Mouse (Mus musculus) c-Kit-positive CD71-positive TER-119-negative erythroid progenitor cells, embryonic 14.5 days (primary cell): ENCODE results near the gene AL731706.1.

ENCODE experiments used
- DNase-seq: peaks from one replicate; pipeline ENCODE4 v3.0.0-alpha.2; 2013; ENCODE audit warnings: low read depth

AL731706.1 gene

GRCm38 (mm10) chr2:136891068-136891950 is at the start of gene AL731706.1, which contains the start of the genes Slx4ip and Mkks:
AL731706.1 (minus strand) TSS chr2:136891389.
Slx4ip (plus strand) TSS chr2:136891218.
Mkks (minus strand) TSS chr2:136891389.
- peak; percentile 98 for DNase-seq

DNA sequence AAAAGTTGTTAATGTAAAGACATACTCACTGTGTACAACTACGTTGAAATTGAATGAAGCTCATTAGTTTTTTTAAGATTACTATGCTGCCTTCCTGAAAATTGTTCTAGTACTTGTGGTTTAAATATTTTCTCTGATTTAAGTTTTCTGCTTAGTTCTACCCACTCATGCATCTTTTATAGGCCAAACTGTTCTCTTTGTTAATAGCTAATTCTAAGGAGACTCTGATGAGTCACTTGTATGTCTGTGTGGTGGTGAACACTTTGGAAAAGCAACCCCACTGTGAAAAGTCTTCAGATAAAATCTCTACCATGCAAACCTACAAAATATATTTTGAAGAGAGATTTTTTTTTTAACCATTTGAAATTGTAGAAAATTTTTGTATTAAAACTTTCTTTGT is 47.1 kb upstream of the AL731706.1 start:
- no peak for DNase-seq

- DNase-seq: no peak
These were observed 45.5 kb upstream of the AL731706.1 start for GRCm38 (mm10) chr2:136936391-136937288.

DNA sequence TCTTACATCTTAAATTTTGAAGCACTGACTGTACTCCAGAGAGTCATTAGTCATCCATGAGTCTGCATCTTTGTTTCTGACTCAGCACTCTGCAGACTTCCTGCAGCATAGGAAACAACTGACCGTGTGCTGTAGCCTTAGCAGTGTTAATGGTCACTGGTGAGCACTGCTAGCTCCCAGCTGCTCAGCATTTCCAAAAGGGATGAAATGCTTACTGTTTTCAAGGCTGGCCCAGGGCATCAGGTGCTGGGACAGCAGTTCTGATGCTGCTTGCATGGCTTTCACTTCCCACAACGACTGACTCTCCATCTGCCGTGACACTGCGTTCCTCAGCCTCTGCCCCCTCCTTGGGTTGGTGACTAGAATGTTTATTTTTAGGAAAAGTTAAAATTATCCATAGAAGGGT is 29.8 kb upstream of the AL731706.1 start:
- DNase-seq: peak; percentile 21

GRCm38 (mm10) chr2:136920257-136920993 is 29.2 kb upstream of the AL731706.1 start:
- DNase-seq: no peak

DNA sequence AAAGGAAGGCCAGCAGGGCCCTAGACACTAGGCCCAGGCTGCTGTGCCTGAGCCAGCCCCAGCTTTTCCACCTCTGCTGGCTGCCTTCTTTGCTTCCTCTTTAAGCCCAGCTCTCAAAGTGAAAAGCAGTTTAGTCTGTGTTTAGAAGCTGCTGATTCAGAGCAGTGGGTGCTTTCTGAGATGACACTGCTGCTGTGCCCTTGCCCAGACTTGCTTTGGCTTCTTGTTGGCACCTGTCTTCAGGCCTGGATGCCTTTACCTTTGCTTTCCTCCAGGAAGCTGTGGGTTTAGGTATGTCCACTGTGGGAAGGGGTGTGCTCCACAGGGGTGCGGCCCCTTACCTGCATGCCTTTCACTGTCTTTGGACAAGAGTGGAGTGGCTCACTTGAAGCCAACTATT is 28.2 kb upstream of the AL731706.1 start:
- no peak for DNase-seq

DNA sequence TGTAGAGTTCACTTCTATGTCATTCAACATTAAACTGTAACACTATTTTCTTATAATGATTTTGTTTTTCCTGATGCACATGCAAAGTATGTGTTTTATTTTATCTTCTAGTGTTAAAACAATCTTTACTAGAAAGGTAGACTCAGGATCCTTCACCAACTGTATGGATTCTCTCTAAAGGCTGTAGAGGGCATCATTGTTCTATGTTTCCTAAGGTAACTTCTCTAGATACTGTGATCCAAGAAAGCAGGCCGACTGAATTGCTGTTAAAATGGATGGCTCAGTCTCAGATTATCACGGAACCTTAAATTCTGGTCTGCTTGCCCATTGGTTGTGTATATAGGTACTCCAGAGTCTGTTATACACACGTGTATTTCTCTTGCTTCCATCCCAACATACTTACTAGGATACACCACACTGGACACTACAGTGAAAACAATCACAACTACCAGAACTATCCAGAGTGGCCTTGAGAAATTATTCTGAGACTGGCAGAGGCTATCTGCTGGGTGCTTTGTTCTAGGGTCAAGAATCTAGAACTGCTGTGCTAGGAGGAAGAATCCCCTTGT is 23.2 kb upstream of the AL731706.1 start:
- DNase-seq: no peak

DNA sequence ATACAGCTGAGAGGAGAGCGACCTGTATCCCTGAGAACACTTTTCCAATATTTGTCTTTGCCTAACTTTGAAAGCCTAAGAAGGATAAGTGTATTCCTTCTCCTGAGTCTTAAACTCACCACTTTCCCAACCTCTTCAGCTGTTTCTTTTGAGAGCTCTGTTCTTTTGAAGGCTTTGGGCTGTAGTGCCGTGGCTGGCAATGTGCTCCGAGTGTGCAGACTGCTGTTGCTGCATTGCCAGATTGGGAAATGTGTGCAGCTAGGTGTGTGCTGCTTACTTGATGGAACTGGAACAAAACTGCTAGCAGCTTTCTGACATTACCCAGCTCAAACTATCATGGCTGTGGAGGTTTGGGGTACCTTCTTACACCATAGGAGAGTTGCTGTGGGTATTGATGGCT is 21.8 kb upstream of the AL731706.1 start:
- no peak for DNase-seq

DNA sequence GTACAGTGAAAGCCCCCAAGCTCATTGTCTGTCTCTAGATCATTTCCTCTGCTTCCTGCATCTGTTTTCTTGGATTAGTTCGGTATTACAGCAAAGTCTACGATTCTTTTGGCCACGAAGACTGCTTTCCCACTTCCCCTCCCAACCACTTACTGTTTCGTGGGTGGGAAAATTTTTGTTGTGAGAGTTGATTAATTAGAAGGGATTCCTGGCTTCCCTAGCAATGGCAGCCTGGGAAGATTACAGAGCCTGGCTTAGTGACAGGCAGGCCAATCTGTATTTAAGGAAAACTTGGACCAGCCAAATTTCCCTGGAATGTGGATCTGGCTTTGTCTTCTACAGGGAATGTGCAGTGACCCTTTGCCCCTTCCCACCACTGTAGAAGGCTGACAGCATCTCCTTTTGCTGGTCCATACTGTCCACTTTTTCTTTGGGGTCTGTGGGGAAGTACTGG is 20.8 kb upstream of the AL731706.1 start:
- DNase-seq: no peak

DNA sequence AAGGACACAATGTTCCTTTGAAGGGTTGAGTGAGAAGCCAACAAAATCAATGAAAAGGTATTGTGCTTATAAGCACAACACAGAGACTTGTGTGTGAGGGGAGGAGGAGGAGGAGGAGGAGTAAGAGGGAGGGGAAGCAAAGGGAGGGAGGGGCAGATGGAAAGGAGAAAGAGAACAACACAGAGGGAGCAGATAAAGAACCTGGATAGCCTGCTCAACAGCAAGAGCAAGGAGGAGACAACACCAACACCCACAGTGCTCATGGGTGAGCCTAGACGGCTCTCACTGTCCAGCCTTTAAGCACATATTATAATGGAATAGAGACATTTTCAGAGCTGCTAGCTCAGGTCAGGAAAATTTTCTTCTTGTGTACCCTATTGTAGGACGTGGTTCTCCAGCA is 18.1 kb upstream of the AL731706.1 start:
- no peak for DNase-seq

DNA sequence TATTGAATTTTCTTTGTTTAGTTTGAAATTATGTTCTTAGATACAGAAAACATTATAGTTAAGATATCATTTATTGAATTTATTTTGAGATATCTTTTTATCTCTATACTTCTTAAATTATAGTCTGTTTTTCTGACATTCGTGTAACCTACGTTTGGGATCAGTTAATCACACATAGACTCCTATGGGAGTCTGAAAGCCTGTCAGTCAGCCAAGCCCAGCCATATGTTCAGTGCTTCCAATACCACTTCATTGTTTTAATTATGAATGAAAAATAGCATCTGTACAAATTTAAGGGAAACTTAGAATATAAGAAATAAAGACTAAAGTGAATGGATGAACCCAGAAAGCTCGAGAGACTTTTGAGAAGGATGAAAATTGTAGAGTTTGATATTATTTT is 17.4 kb upstream of the AL731706.1 start:
- no peak for DNase-seq

- no peak for DNase-seq
These were observed 4.9 kb upstream of the AL731706.1 start for GRCm38 (mm10) chr2:136896131-136896530.

DNA sequence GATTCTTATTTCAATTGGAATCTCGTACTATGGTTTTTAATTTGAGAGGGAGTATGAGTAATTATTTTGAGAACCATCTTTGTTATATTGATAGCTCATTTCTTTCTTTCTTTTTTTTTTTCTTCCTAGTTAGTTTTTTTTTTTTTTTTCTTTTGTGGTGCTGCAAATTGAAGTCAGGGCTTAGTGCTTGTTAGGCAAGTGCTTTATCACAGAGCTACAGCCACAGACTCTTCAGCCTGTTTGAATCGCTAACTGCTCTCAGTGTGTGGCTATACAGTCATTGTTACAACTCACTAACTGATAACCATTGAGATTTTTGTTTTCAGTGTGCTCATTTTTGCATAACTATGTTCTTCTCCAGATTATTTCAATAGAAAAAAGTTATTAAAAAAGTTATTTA is 3.3 kb upstream of the AL731706.1 start:
- no peak for DNase-seq

GRCm38 (mm10) chr2:136891951-136892371 is 772 bp upstream of the AL731706.1 start:
- peak; percentile 93 for DNase-seq

DNA sequence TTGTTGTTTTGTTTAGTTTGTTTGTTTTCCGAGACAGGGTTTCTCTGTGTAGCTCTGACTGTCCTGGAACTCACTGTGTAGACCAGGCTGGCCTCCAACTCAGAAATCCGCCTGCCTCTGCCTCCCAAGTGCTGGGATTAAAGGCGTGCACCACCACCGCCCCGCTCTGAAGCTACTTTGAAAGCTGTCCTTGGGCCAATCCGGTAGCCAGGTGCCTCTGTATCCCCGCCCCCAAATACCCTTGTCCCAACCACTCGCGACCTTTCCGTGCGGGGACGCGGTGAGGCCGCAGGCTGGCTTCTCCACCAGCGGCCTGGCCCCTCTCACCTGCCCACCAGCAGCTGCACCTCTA is 497 bp downstream of the AL731706.1 start:
- DNase-seq: peak; percentile 56

- DNase-seq: no peak
These were observed 4.3 kb downstream of the AL731706.1 start for GRCm38 (mm10) chr2:136886846-136887245.

- DNase-seq: no peak
These were observed 5.6 kb downstream of the AL731706.1 start, which contains the start of gene AL731706.2 for GRCm38 (mm10) chr2:136885579-136885978. AL731706.2 (minus strand) TSS chr2:136885679.

DNA sequence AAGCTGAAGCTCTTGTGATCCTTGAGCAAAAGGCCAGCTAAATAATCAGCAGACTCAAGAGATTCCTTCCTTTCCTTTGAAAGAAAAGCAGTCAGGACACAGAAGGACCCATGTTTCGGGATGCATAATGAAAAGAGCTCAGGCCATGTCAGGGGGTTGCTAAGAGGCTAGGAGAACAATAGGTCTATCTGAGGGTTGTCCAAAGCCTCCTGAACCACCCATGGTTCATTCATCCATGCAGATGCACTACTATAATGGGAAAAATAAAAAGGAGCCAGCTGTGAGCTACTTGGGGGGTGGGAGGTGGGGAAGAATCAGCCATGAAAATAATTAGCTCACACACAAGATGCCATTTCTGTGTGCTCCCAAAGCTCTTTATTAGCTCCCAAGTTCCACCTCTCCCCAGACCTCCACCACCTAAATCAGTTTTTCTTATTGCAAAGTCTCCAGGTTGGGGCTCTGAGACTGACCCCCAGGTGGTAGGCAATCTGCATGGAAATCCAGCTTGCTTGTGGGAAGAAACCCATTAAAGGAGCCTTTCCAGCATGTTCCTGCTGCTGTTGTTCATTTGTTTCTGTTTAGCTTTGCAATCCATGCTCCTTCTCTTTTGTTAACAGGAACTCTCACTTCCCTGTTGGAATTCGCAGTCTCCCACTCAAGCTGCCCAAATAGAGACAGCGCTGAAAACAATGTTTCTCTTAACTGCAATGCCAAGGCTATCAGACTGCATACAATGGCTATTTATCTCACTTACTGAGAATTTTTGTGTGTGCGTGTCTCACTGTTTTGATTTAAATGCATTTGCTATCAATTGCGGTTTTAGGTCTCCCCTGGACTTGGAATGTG is 36.4 kb downstream of the AL731706.1 start:
- DNase-seq: no peak

- no peak for DNase-seq
These were observed 40.8 kb downstream of the AL731706.1 start for GRCm38 (mm10) chr2:136850366-136850765.

DNA sequence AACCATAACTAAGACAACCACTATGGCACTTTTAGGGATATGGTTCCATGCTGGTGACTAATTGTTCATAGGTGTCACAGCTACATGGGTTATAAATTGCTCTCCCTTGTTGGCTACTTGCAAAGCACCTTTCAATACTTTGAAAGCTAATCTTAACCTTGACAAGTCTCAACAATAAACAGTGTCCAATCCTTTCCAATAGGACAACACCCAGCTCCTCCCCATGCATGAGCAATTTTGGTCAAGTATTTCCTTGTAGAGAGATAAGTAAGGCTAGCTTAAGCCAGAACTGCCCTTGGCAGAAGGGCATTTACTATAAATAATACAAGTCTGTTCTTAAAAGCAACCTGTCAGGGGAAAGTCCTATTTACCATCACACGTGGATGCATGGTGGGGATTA is 53.2 kb downstream of the AL731706.1 start:
- DNase-seq: no peak

DNA sequence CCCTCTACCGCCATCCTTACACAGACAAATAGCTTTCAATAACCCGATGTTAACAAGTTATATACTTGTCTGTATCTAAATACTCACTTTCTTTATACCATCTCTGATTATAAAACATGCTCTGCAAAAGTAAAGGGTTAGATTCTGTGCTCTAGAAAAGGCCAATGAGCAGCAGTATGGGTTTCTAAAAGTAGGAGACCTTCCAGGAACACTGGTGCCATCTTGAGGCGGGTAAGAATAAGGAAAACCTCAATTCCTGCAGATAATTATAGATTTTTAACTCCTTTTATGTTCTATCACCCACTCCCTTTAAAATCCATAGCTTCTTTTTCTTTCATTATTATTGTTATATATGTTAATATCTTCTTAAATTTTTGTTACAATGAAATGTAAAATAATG is 55.3 kb downstream of the AL731706.1 start:
- DNase-seq: no peak
